Mouse (Mus musculus): ENCODE results near the gene Ptpn14.

GRCm38 (mm10) chr1:189790666-189791065 lies 62.6 kb downstream of the Ptpn14 start:
- no peak for TF ChIP-seq CTCF (IDR thresholded peaks at IDR 0.05; ENCODE audit: low read depth, low read length)
- TF ChIP-seq POLR2A (IDR thresholded peaks at IDR 0.05; ENCODE audit: borderline replicate concordance, low read depth, low read length), result no peak

All from bone marrow macrophage, adult 2 months (primary cell).